Mouse (Mus musculus): ENCODE results near the gene Fastk. TPM values are rescaled to one million over a fixed set of nuclear protein-coding genes. Genes with fewer than 3 reads are reported as not detected.
A peak's percentile ranks its signal among the peaks of the same experiment; 100 is the strongest.

Fastk gene
- polyA plus RNA-seq, 1 experiment from 2014 or later: 117 TPM

- TF ChIP-seq CTCF (IDR thresholded peaks at IDR 0.05; ENCODE audit: low read depth): no peak
- peaks cover 6% of the 10 kb centered on the region; the same call in 1 of the 2 replicates for H3K36me3 ChIP-seq (ENCODE audit: insufficient read depth, low read length)
- 2% methylated on average over 34 of the region's 34 CpGs for WGBS
- peak within 1 kb of the TSS; percentile 38 for H3K9ac ChIP-seq (ENCODE audit: low read depth, low read length)
- no peaks in the 10 kb centered on the region for H3K9me3 ChIP-seq (replicated peaks; ENCODE audit: low read length)
- peak within 1 kb of the TSS; percentile 38 for H3K4me3 ChIP-seq (replicated peaks; ENCODE audit: low read depth, low read length)
- H3K4me2 ChIP-seq (ENCODE audit: low read length): peak within 1 kb of the TSS; percentile 64
- DNase-seq (ENCODE audit: low spot score) (peak; percentile 79), ATAC-seq (replicated peaks; ENCODE audit: low FRiP score, low read depth) (peak; percentile 69)
- H3K4me1 ChIP-seq (replicated peaks; ENCODE audit: insufficient read depth, low read length): peaks cover 18% of the 10 kb centered on the region; the same call in 1 of the 2 replicates
- no peak within 1 kb of the TSS for H3K27ac ChIP-seq
- H3K27me3 ChIP-seq (ENCODE audit: insufficient read depth, low read length): no peaks in the 10 kb centered on the region
These were observed 2.7 kb upstream of the Fastk start, which contains the start of gene Tmub1 for GRCm38 (mm10) chr5:24447624-24448298. TSS of gene Tmub1 (minus strand) at chr5:24447854.

GRCm38 (mm10) chr5:24446630-24447029, 1.5 kb upstream of the Fastk start:
- Histone ChIP-seq H3K4me2 (ENCODE audit: low read length) (peak overlapping the region; percentile 64; the same call in 1 of the 2 replicates), H3K9me3 (replicated peaks; ENCODE audit: low read length) (no peaks in the 10 kb centered on the region), H3K27ac (no peak overlapping the region), H3K9ac (ENCODE audit: low read depth, low read length) (no peak overlapping the region), H3K4me3 (replicated peaks; ENCODE audit: low read depth, low read length) (no peak overlapping the region), H3K27me3 (ENCODE audit: insufficient read depth, low read length) (no peaks in the 10 kb centered on the region), H3K4me1 (replicated peaks; ENCODE audit: insufficient read depth, low read length) (peaks cover 15% of the 10 kb centered on the region; the same call in 1 of the 2 replicates), H3K36me3 (ENCODE audit: insufficient read depth, low read length) (peaks cover 13% of the 10 kb centered on the region; the same call in 1 of the 2 replicates)
- ATAC-seq (replicated peaks; ENCODE audit: low FRiP score, low read depth): no peak
- DNase-seq (ENCODE audit: low spot score): no peak
- WGBS: 93% methylated on average over 7 of the region's 7 CpGs
- TF ChIP-seq CTCF (IDR thresholded peaks at IDR 0.05; ENCODE audit: low read depth): no peak

GRCm38 (mm10) chr5:24445428-24446080, 467 bp upstream of the Fastk start:
- WGBS: 62% methylated on average over 20 of the region's 20 CpGs
- DNase-seq (ENCODE audit: low spot score) (no peak), ATAC-seq (replicated peaks; ENCODE audit: low FRiP score, low read depth) (0 out of 2 replicates have a peak, but pooled peaks have one; percentile 0)
- H3K4me2 ChIP-seq (ENCODE audit: low read length): peak overlapping the region; percentile 90
- no peaks in the 10 kb centered on the region for H3K27me3 ChIP-seq (ENCODE audit: insufficient read depth, low read length)
- H3K4me1 ChIP-seq (replicated peaks; ENCODE audit: insufficient read depth, low read length): peaks cover 15% of the 10 kb centered on the region; the same call in 1 of the 2 replicates
- peak overlapping the region; percentile 95 for H3K27ac ChIP-seq
- TF ChIP-seq CTCF (IDR thresholded peaks at IDR 0.05; ENCODE audit: low read depth): no peak; the same call in 1 of the 2 replicates
- H3K9me3 ChIP-seq (replicated peaks; ENCODE audit: low read length): no peaks in the 10 kb centered on the region
- H3K4me3 ChIP-seq (replicated peaks; ENCODE audit: low read depth, low read length): peak overlapping the region; percentile 93
- peaks cover 23% of the 10 kb centered on the region for H3K36me3 ChIP-seq (ENCODE audit: insufficient read depth, low read length)
- H3K9ac ChIP-seq (ENCODE audit: low read depth, low read length): peak overlapping the region; percentile 97

- H3K36me3 ChIP-seq (ENCODE audit: insufficient read depth, low read length): peaks cover 40% of the 10 kb centered on the region
- H3K4me2 ChIP-seq (ENCODE audit: low read length): peak overlapping the region; percentile 90
- DNase-seq (ENCODE audit: low spot score) (no peak), ATAC-seq (replicated peaks; ENCODE audit: low FRiP score, low read depth) (no peak)
- no peaks in the 10 kb centered on the region for H3K27me3 ChIP-seq (ENCODE audit: insufficient read depth, low read length)
- 85% methylated on average over 12 of the region's 12 CpGs for WGBS
- H3K9me3 ChIP-seq (replicated peaks; ENCODE audit: low read length): no peaks in the 10 kb centered on the region
- peak overlapping the region; percentile 93 for H3K4me3 ChIP-seq (replicated peaks; ENCODE audit: low read depth, low read length)
- peak overlapping the region; percentile 95; the same call in 1 of the 2 replicates for H3K27ac ChIP-seq
- peaks cover 15% of the 10 kb centered on the region; the same call in 1 of the 2 replicates for H3K4me1 ChIP-seq (replicated peaks; ENCODE audit: insufficient read depth, low read length)
- H3K9ac ChIP-seq (ENCODE audit: low read depth, low read length): peak overlapping the region; percentile 97
- TF ChIP-seq CTCF (IDR thresholded peaks at IDR 0.05; ENCODE audit: low read depth): no peak
These were observed 1.2 kb downstream of the Fastk start for GRCm38 (mm10) chr5:24443927-24444326.

- 88% methylated on average over 7 of the region's 7 CpGs for WGBS
- ATAC-seq (replicated peaks; ENCODE audit: low FRiP score, low read depth) (no peak), DNase-seq (ENCODE audit: low spot score) (no peak)
- Histone ChIP-seq H3K36me3 (ENCODE audit: insufficient read depth, low read length) (peaks cover 45% of the 10 kb centered on the region), H3K27me3 (ENCODE audit: insufficient read depth, low read length) (no peaks in the 10 kb centered on the region), H3K4me3 (replicated peaks; ENCODE audit: low read depth, low read length) (no peak overlapping the region), H3K9ac (ENCODE audit: low read depth, low read length) (no peak overlapping the region), H3K9me3 (replicated peaks; ENCODE audit: low read length) (no peaks in the 10 kb centered on the region), H3K27ac (no peak overlapping the region), H3K4me1 (replicated peaks; ENCODE audit: insufficient read depth, low read length) (peaks cover 15% of the 10 kb centered on the region; the same call in 1 of the 2 replicates), H3K4me2 (ENCODE audit: low read length) (no peak overlapping the region)
- no peak for TF ChIP-seq CTCF (IDR thresholded peaks at IDR 0.05; ENCODE audit: low read depth)
These were observed 1.9 kb downstream of the Fastk start for GRCm38 (mm10) chr5:24443204-24443603.

GRCm38 (mm10) chr5:24442029-24442428, 3.1 kb downstream of the Fastk start:
- no peak for TF ChIP-seq CTCF (IDR thresholded peaks at IDR 0.05; ENCODE audit: low read depth)
- Histone ChIP-seq H3K9me3 (replicated peaks; ENCODE audit: low read length) (no peaks in the 10 kb centered on the region), H3K36me3 (ENCODE audit: insufficient read depth, low read length) (peaks cover 45% of the 10 kb centered on the region), H3K27ac (no peak overlapping the region), H3K4me1 (replicated peaks; ENCODE audit: insufficient read depth, low read length) (peaks cover 11% of the 10 kb centered on the region; the same call in 1 of the 2 replicates), H3K27me3 (ENCODE audit: insufficient read depth, low read length) (no peaks in the 10 kb centered on the region), H3K4me2 (ENCODE audit: low read length) (no peak overlapping the region), H3K9ac (ENCODE audit: low read depth, low read length) (no peak overlapping the region), H3K4me3 (replicated peaks; ENCODE audit: low read depth, low read length) (no peak overlapping the region)
- WGBS: 90% methylated on average over 9 of the region's 9 CpGs
- no peak for DNase-seq (ENCODE audit: low spot score)
- ATAC-seq (replicated peaks; ENCODE audit: low FRiP score, low read depth): no peak
